Mouse (Mus musculus): ENCODE measurements around the gene Prr5. TPM values are rescaled to one million over a fixed set of nuclear protein-coding genes. Genes with fewer than 3 reads are reported as not detected.

Prr5 gene
- polyA plus RNA-seq, 1 experiment from 2014 or later: 11.4 TPM

- ATAC-seq (replicated peaks; ENCODE audit: insufficient number of reproducible peaks, low FRiP score, low TSS enrichment, low read depth): no peak
- Histone ChIP-seq H3K27ac (replicated peaks; ENCODE audit: low read depth, low read length) (no peak overlapping the region), H3K9me3 (replicated peaks; ENCODE audit: control insufficient read depth, low read length) (no peaks in the 10 kb centered on the region), H3K4me1 (ENCODE audit: control insufficient read depth, insufficient read depth, low read length) (peaks cover 6% of the 10 kb centered on the region; the same call in 1 of the 2 replicates), H3K4me3 (ENCODE audit: low read depth, low read length) (no peak overlapping the region), H3K36me3 (replicated peaks; ENCODE audit: control insufficient read depth, insufficient read depth, low read depth, low read length) (no peaks in the 10 kb centered on the region), H3K4me2 (ENCODE audit: low read depth, low read length) (no peak overlapping the region), H3K27me3 (ENCODE audit: control insufficient read depth, insufficient read depth, low read length) (peaks cover 5% of the 10 kb centered on the region), H3K9ac (replicated peaks; ENCODE audit: low read length) (no peak overlapping the region)
- 82% methylated on average over 6 of the region's 6 CpGs for WGBS
- no peak for DNase-seq (ENCODE audit: low spot score)
These were observed 1.8 kb upstream of the Prr5 start for GRCm38 (mm10) chr15:84667601-84668000.

- H3K36me3 ChIP-seq (replicated peaks; ENCODE audit: control insufficient read depth, insufficient read depth, low read depth, low read length): no peaks in the 10 kb centered on the region
- no peak overlapping the region for H3K9ac ChIP-seq (replicated peaks; ENCODE audit: low read length)
- 83% methylated on average over 23 of the region's 23 CpGs for WGBS
- H3K4me1 ChIP-seq (ENCODE audit: control insufficient read depth, insufficient read depth, low read length): peaks cover 3% of the 10 kb centered on the region; the same call in 1 of the 2 replicates
- H3K4me3 ChIP-seq (ENCODE audit: low read depth, low read length): no peak overlapping the region
- ATAC-seq (replicated peaks; ENCODE audit: insufficient number of reproducible peaks, low FRiP score, low TSS enrichment, low read depth) (no peak), DNase-seq (ENCODE audit: low spot score) (no peak)
- H3K27ac ChIP-seq (replicated peaks; ENCODE audit: low read depth, low read length): no peak overlapping the region
- H3K9me3 ChIP-seq (replicated peaks; ENCODE audit: control insufficient read depth, low read length): no peaks in the 10 kb centered on the region
- H3K4me2 ChIP-seq (ENCODE audit: low read depth, low read length): no peak overlapping the region
- no peaks in the 10 kb centered on the region for H3K27me3 ChIP-seq (ENCODE audit: control insufficient read depth, insufficient read depth, low read length)
These were observed 594 bp downstream of the Prr5 start for GRCm38 (mm10) chr15:84669771-84670656.

- WGBS: 57% methylated on average over 4 of the region's 4 CpGs
- no peaks in the 10 kb centered on the region for H3K36me3 ChIP-seq (replicated peaks; ENCODE audit: control insufficient read depth, insufficient read depth, low read depth, low read length)
- H3K9ac ChIP-seq (replicated peaks; ENCODE audit: low read length): no peak overlapping the region; the same call in 1 of the 2 replicates
- DNase-seq (ENCODE audit: low spot score) (no peak), ATAC-seq (replicated peaks; ENCODE audit: insufficient number of reproducible peaks, low FRiP score, low TSS enrichment, low read depth) (no peak)
- H3K27ac ChIP-seq (replicated peaks; ENCODE audit: low read depth, low read length): no peak overlapping the region
- no peak overlapping the region for H3K4me3 ChIP-seq (ENCODE audit: low read depth, low read length)
- H3K27me3 ChIP-seq (ENCODE audit: control insufficient read depth, insufficient read depth, low read length): no peaks in the 10 kb centered on the region
- H3K4me1 ChIP-seq (ENCODE audit: control insufficient read depth, insufficient read depth, low read length): no peaks in the 10 kb centered on the region
- no peaks in the 10 kb centered on the region for H3K9me3 ChIP-seq (replicated peaks; ENCODE audit: control insufficient read depth, low read length)
- no peak overlapping the region for H3K4me2 ChIP-seq (ENCODE audit: low read depth, low read length)
These were observed 1.2 kb downstream of the Prr5 start for GRCm38 (mm10) chr15:84670657-84671055.

- peak; percentile 58 for DNase-seq (ENCODE audit: low spot score)
These were observed 2.2 kb downstream of the Prr5 start for GRCm38 (mm10) chr15:84671401-84672307.

GRCm38 (mm10) chr15:84672308-84672615, 2.8 kb downstream of the Prr5 start:
- ATAC-seq (replicated peaks; ENCODE audit: insufficient number of reproducible peaks, low FRiP score, low TSS enrichment, low read depth) (no peak), DNase-seq (ENCODE audit: low spot score) (no peak)
- H3K9me3 ChIP-seq (replicated peaks; ENCODE audit: control insufficient read depth, low read length): no peaks in the 10 kb centered on the region
- H3K36me3 ChIP-seq (replicated peaks; ENCODE audit: control insufficient read depth, insufficient read depth, low read depth, low read length): no peaks in the 10 kb centered on the region
- H3K4me3 ChIP-seq (ENCODE audit: low read depth, low read length): no peak overlapping the region
- H3K27ac ChIP-seq (replicated peaks; ENCODE audit: low read depth, low read length): no peak overlapping the region
- H3K27me3 ChIP-seq (ENCODE audit: control insufficient read depth, insufficient read depth, low read length): no peaks in the 10 kb centered on the region
- no peak overlapping the region for H3K4me2 ChIP-seq (ENCODE audit: low read depth, low read length)
- H3K9ac ChIP-seq (replicated peaks; ENCODE audit: low read length): no peak overlapping the region
- no peaks in the 10 kb centered on the region for H3K4me1 ChIP-seq (ENCODE audit: control insufficient read depth, insufficient read depth, low read length)
- WGBS: 84% methylated on average over 4 of the region's 4 CpGs

More at GRCm38 (mm10) chr15:84671401-84672307, 2.2 kb downstream of the Prr5 start:
- Histone ChIP-seq H3K4me2 (ENCODE audit: low read depth, low read length) (no peak overlapping the region), H3K27ac (replicated peaks; ENCODE audit: low read depth, low read length) (no peak overlapping the region), H3K36me3 (replicated peaks; ENCODE audit: control insufficient read depth, insufficient read depth, low read depth, low read length) (no peaks in the 10 kb centered on the region), H3K4me3 (ENCODE audit: low read depth, low read length) (no peak overlapping the region), H3K9me3 (replicated peaks; ENCODE audit: control insufficient read depth, low read length) (no peaks in the 10 kb centered on the region), H3K4me1 (ENCODE audit: control insufficient read depth, insufficient read depth, low read length) (no peaks in the 10 kb centered on the region), H3K9ac (replicated peaks; ENCODE audit: low read length) (no peak overlapping the region), H3K27me3 (ENCODE audit: control insufficient read depth, insufficient read depth, low read length) (no peaks in the 10 kb centered on the region)
- ATAC-seq (replicated peaks; ENCODE audit: insufficient number of reproducible peaks, low FRiP score, low TSS enrichment, low read depth): no peak
- WGBS: 45% methylated on average over 9 of the region's 9 CpGs

GRCm38 (mm10) chr15:84672616-84673015, 3.2 kb downstream of the Prr5 start:
- ATAC-seq (replicated peaks; ENCODE audit: insufficient number of reproducible peaks, low FRiP score, low TSS enrichment, low read depth): no peak
- H3K27ac ChIP-seq (replicated peaks; ENCODE audit: low read depth, low read length): no peak overlapping the region
- H3K9ac ChIP-seq (replicated peaks; ENCODE audit: low read length): no peak overlapping the region
- no peaks in the 10 kb centered on the region for H3K4me1 ChIP-seq (ENCODE audit: control insufficient read depth, insufficient read depth, low read length)
- no peak overlapping the region for H3K4me3 ChIP-seq (ENCODE audit: low read depth, low read length)
- DNase-seq (ENCODE audit: low spot score): no peak
- no peaks in the 10 kb centered on the region for H3K9me3 ChIP-seq (replicated peaks; ENCODE audit: control insufficient read depth, low read length)
- 77% methylated on average over 3 of the region's 3 CpGs for WGBS
- no peak overlapping the region for H3K4me2 ChIP-seq (ENCODE audit: low read depth, low read length)
- no peaks in the 10 kb centered on the region for H3K27me3 ChIP-seq (ENCODE audit: control insufficient read depth, insufficient read depth, low read length)
- H3K36me3 ChIP-seq (replicated peaks; ENCODE audit: control insufficient read depth, insufficient read depth, low read depth, low read length): no peaks in the 10 kb centered on the region

GRCm38 (mm10) chr15:84674329-84675067, 5.1 kb downstream of the Prr5 start:
- ATAC-seq (replicated peaks; ENCODE audit: insufficient number of reproducible peaks, low FRiP score, low TSS enrichment, low read depth) (no peak), DNase-seq (ENCODE audit: low spot score) (no peak)
- Histone ChIP-seq H3K27ac (replicated peaks; ENCODE audit: low read depth, low read length) (no peak overlapping the region), H3K4me3 (ENCODE audit: low read depth, low read length) (no peak overlapping the region), H3K4me1 (ENCODE audit: control insufficient read depth, insufficient read depth, low read length) (no peaks in the 10 kb centered on the region), H3K36me3 (replicated peaks; ENCODE audit: control insufficient read depth, insufficient read depth, low read depth, low read length) (no peaks in the 10 kb centered on the region), H3K9ac (replicated peaks; ENCODE audit: low read length) (no peak overlapping the region), H3K4me2 (ENCODE audit: low read depth, low read length) (no peak overlapping the region), H3K9me3 (replicated peaks; ENCODE audit: control insufficient read depth, low read length) (no peaks in the 10 kb centered on the region), H3K27me3 (ENCODE audit: control insufficient read depth, insufficient read depth, low read length) (no peaks in the 10 kb centered on the region)
- WGBS: 78% methylated on average over 11 of the region's 11 CpGs

All from embryonic facial prominence, embryonic 11.5 days (tissue).